Mouse (Mus musculus) ES-Bruce4 (cell line): ENCODE data around the gene Zfp790. TPM values are rescaled to one million over a fixed set of nuclear protein-coding genes. Genes with fewer than 3 reads are reported as not detected.

Experiments
- H3K27ac ChIP-seq: 2 replicates; pipeline ENCODE4 v1.5.1; 2012; ENCODE audit warnings: low read length, inconsistent platforms; ENCODE audit not compliant: insufficient read depth
- H3K27me3 ChIP-seq: 2 replicates; pipeline ENCODE4 v1.6.1; 2012; ENCODE audit warnings: mild to moderate bottlenecking, low read length, inconsistent platforms; ENCODE audit not compliant: control insufficient read depth, poor library complexity, insufficient read depth, severe bottlenecking
- H3K36me3 ChIP-seq: 2 replicates; pipeline ENCODE4 v1.6.1; 2012; ENCODE audit warnings: inconsistent platforms, mild to moderate bottlenecking, low read length, moderate library complexity; ENCODE audit not compliant: control insufficient read depth, poor library complexity, insufficient read depth, severe bottlenecking
- H3K4me1 ChIP-seq: one replicate; pipeline ENCODE4 v1.8.1; 2011; ENCODE audit warnings: low read length; ENCODE audit not compliant: control insufficient read depth, insufficient read depth
- H3K4me3 ChIP-seq: 2 replicates; pipeline ENCODE4 v1.5.1; 2011; ENCODE audit warnings: low read depth, mild to moderate bottlenecking, low read length
- H3K9ac ChIP-seq: 2 replicates; pipeline ENCODE4 v1.6.1; 2012; ENCODE audit warnings: low read depth, mild to moderate bottlenecking, inconsistent platforms; ENCODE audit not compliant: poor library complexity, severe bottlenecking
- H3K9me3 ChIP-seq: replicated peaks from 2 replicates; pipeline ENCODE4 v1.6.1; 2012; ENCODE audit warnings: mild to moderate bottlenecking, low read length, inconsistent platforms; ENCODE audit not compliant: control insufficient read depth, poor library complexity, insufficient read depth, severe bottlenecking
- CTCF ChIP-seq: IDR thresholded peaks from one replicate; pipeline ENCODE4 v1.8.1; 2011; ENCODE audit warnings: low read depth, low read length
- EP300 ChIP-seq: IDR thresholded peaks from 2 replicates; pipeline ENCODE4 v1.6.1; 2011; ENCODE audit warnings: low read depth, low read length; ENCODE audit not compliant: insufficient read depth
- POLR2A ChIP-seq: IDR thresholded peaks from one replicate; pipeline ENCODE4 v1.8.1; 2011; ENCODE audit warnings: low read length; ENCODE audit not compliant: insufficient read depth
- polyA plus RNA-seq: library from polyadenylated mRNA; stranded (reverse); fragments of >200 nt; gene quantifications from 2 replicates; pipeline ENCODE4 v1.2.4, GENCODE M21; 2011; ENCODE audit warnings: low read depth; ENCODE audit not compliant: missing spikeins, insufficient read depth, insufficient read length

The Zfp790 gene
- polyA plus RNA-seq, 1 experiment = 7.4 TPM

GRCm38 (mm10) chr7:29807046-29807445 lies 8.9 kb upstream of the Zfp790 start:
- H3K27ac ChIP-seq = no peak overlapping the region
- H3K27me3 ChIP-seq = no peaks in the 10 kb centered on the region
- 0 out of 2 replicates have a peak, but pooled peaks cover 4% of the 10 kb centered on the region for H3K9me3 ChIP-seq
- H3K4me1 ChIP-seq = no peaks in the 10 kb centered on the region
- no peaks in the 10 kb centered on the region for H3K36me3 ChIP-seq
- no peak for TF ChIP-seq EP300
- H3K9ac ChIP-seq = no peak overlapping the region
- no peak overlapping the region for H3K4me3 ChIP-seq

DNA sequence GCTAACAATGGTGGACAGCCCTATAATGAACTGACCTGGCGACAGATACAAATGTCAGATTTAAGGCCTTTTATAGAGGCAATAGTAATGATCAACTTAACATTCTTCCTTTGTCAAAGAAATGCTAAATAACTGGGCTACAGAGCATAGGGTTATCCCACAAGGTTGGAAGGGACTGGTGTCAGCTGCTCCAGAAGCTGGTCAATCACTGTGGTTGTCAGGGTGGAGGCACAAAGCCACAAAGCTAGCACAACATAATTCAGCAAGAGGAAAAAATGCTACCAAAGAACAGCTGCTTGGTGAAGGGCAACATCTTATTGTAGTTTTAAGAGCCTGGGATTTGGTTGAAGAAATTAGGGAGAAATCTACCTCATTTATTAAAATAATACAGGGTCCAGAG lies 3.7 kb upstream of the Zfp790 start:
- TF ChIP-seq CTCF (no peak), EP300 (no peak)
- Histone ChIP-seq H3K9ac (no peak overlapping the region), H3K9me3 (0 out of 2 replicates have a peak, but pooled peaks cover 4% of the 10 kb centered on the region), H3K4me3 (no peak overlapping the region), H3K36me3 (no peaks in the 10 kb centered on the region), H3K27me3 (no peaks in the 10 kb centered on the region), H3K4me1 (no peaks in the 10 kb centered on the region), H3K27ac (no peak overlapping the region)

GRCm38 (mm10) chr7:29814381-29814780 lies 1.5 kb upstream of the Zfp790 start:
- no peak overlapping the region for H3K9ac ChIP-seq
- TF ChIP-seq EP300 (no peak), CTCF (no peak)
- H3K36me3 ChIP-seq = no peaks in the 10 kb centered on the region
- no peaks in the 10 kb centered on the region for H3K27me3 ChIP-seq
- H3K9me3 ChIP-seq = 0 out of 2 replicates have a peak, but pooled peaks cover 4% of the 10 kb centered on the region
- H3K4me3 ChIP-seq = no peak overlapping the region
- no peaks in the 10 kb centered on the region for H3K4me1 ChIP-seq
- no peak overlapping the region for H3K27ac ChIP-seq

- peak overlapping the region; percentile 85 for H3K4me3 ChIP-seq
- no peak overlapping the region for H3K27ac ChIP-seq
- H3K4me1 ChIP-seq = no peaks in the 10 kb centered on the region
- 0 out of 2 replicates have a peak, but pooled peaks cover 4% of the 10 kb centered on the region for H3K9me3 ChIP-seq
- TF ChIP-seq EP300 = no peak
- TF ChIP-seq POLR2A = no peak
- no peak for TF ChIP-seq CTCF
- no peaks in the 10 kb centered on the region for H3K36me3 ChIP-seq
- peak overlapping the region; percentile 42 for H3K9ac ChIP-seq
- H3K27me3 ChIP-seq = no peaks in the 10 kb centered on the region
These were observed 691 bp upstream of the Zfp790 start for GRCm38 (mm10) chr7:29815061-29815784.

DNA sequence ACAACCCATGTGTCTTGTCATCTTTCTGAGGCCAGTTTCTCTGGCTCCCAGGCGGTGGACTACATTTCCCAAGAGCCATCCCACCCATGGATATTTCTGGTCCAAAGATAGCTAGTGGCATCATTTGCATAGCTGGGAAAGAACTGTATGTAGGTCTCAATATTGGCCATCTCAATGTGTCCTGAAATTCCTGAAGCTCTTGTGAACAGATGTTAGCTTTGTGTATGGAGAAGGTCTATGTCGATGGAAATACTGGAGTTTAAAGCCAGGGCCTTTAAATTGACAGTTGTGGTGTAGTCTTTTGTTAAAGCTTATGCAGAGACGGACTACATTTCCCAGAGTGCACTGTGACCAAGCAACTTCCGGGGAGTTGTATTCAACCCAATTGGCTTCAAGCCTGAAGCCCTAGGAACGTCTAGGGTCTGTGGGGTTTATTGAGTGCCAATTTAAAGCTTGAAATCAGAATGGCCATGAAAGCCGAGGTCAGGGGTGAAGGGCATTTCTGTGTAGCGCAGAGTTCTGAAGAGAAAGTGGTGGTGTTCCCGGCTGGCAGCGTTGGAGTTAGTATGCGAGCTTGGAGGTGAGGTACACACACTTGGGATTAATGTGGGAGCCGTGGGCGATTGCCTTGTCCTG lies 2.8 kb downstream of the Zfp790 start:
- TF ChIP-seq POLR2A = no peak
- no peak for TF ChIP-seq EP300
- TF ChIP-seq CTCF = no peak
- H3K4me3 ChIP-seq = peak overlapping the region; percentile 86
- H3K27me3 ChIP-seq = no peaks in the 10 kb centered on the region
- H3K9me3 ChIP-seq = no peaks in the 10 kb centered on the region
- no peaks in the 10 kb centered on the region for H3K4me1 ChIP-seq
- H3K9ac ChIP-seq = peak overlapping the region; percentile 49
- H3K27ac ChIP-seq = no peak overlapping the region
- no peaks in the 10 kb centered on the region for H3K36me3 ChIP-seq

DNA sequence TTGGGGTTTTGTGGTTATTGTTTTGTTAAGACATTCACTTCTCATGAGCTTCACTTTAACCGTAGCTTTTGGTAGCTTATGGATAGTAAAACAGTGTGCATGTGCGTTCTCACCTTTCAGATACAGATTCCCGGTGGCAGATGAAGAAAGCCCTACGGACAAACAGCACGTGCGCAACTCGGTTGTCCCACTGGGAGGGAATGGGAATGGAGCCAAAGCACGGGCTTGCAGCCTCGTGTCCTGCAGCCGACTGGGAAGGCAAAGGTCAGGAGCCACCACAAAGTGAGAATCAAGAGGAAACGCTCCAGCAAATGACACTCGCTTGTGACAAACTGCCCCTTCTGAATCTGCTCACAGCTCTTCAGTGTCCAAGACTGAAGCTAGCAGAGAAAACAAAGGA lies 12.1 kb downstream of the Zfp790 start:
- H3K4me1 ChIP-seq = no peaks in the 10 kb centered on the region
- no peak overlapping the region for H3K27ac ChIP-seq
- no peaks in the 10 kb centered on the region for H3K9me3 ChIP-seq
- TF ChIP-seq CTCF = no peak
- TF ChIP-seq EP300 = no peak
- no peak for TF ChIP-seq POLR2A
- H3K9ac ChIP-seq = no peak overlapping the region
- H3K4me3 ChIP-seq = no peak overlapping the region
- no peaks in the 10 kb centered on the region for H3K27me3 ChIP-seq
- peaks cover 17% of the 10 kb centered on the region for H3K36me3 ChIP-seq
